ENCODE assay signal across 9 mouse cellular contexts in genomic region chr2:131561891-131562585, GRCm38 (mm10). TPM values are rescaled to one million over a fixed set of nuclear protein-coding genes. Genes with fewer than 3 reads are reported as not detected.
DNase-seq lines count a peak whose midpoint lies in the region; ATAC-seq and TF ChIP-seq lines count a peak whose summit lies in the region.
"Had no signal": no experiment of that assay in that cellular context is flagged by ENCODE, and none has a peak within 500 bp of the region (broad histone marks: within the 10 kb centered on the region; RNA-seq: fewer than 3 reads in every experiment).

Gene Adra1d, minus strand, starts transcription at chr2:131562283.

- H3K36me3 ChIP-seq in ES-E14 (ENCODE audit: control insufficient read depth, insufficient read depth, low read length, poor library complexity, severe bottlenecking), result no peaks in the 10 kb centered on the region
- H3K36me3 ChIP-seq in forebrain, embryonic 10.5 days (replicated peaks), result no peaks in the 10 kb centered on the region
- H3K36me3 ChIP-seq in hindbrain, postnatal 0 days (ENCODE audit: insufficient read depth, low read length), result no peaks in the 10 kb centered on the region
- H3K36me3 ChIP-seq in limb, embryonic 15.5 days, result no peaks in the 10 kb centered on the region
- H3K36me3 ChIP-seq in small intestine, adult 2 months (ENCODE audit: control insufficient read depth, insufficient read depth, low read length), result no peaks in the 10 kb centered on the region

- under 1% methylated on average over 80 of the region's 82 CpGs for WGBS in forebrain, embryonic 10.5 days
- WGBS in hindbrain, postnatal 0 days, result under 1% methylated on average over 64 of the region's 82 CpGs
- WGBS in limb, embryonic 15.5 days, result 0% methylated on average over 46 of the region's 82 CpGs
- 2% methylated on average over 69 of the region's 82 CpGs for WGBS in small intestine, adult 2 months

- TF ChIP-seq POLR2A in small intestine, adult 2 months (IDR thresholded peaks at IDR 0.05; ENCODE audit: low read depth, low read length), result no peak

- H3K4me1 ChIP-seq in ES-E14 (ENCODE audit: control insufficient read depth in 2 of 2, insufficient read depth in 2 of 2, low read length in 2 of 2, poor library complexity in 1 of 2), result peaks cover 0 to 11% of the 10 kb centered on the region in 2 experiments; a peak in 1 of 4 replicates
- H3K4me1 ChIP-seq in forebrain, embryonic 10.5 days, result peaks cover 24% of the 10 kb centered on the region
- 0 out of 2 replicates have a peak, but pooled peaks cover 4% of the 10 kb centered on the region for H3K4me1 ChIP-seq in hindbrain, postnatal 0 days (ENCODE audit: insufficient read depth, low read length)
- H3K4me1 ChIP-seq in limb, embryonic 15.5 days, result peaks cover 25% of the 10 kb centered on the region
- H3K4me1 ChIP-seq in small intestine, adult 2 months (ENCODE audit: control insufficient read depth, insufficient read depth, insufficient read length, low read length), result no peaks in the 10 kb centered on the region

- H3K9me3 ChIP-seq in ES-E14 (ENCODE audit: control insufficient read depth, insufficient read depth, low read depth, low read length), result no peaks in the 10 kb centered on the region
- H3K9me3 ChIP-seq in forebrain, embryonic 10.5 days, result no peaks in the 10 kb centered on the region
- H3K9me3 ChIP-seq in hindbrain, postnatal 0 days (ENCODE audit: low read length), result no peaks in the 10 kb centered on the region
- no peaks in the 10 kb centered on the region for H3K9me3 ChIP-seq in limb, embryonic 15.5 days

- peak within 1 kb of the TSS; percentile 49; the same call in 1 of the 2 replicates for H3K9ac ChIP-seq in ES-E14 (ENCODE audit: insufficient read depth, low read depth, low read length, poor library complexity, severe bottlenecking)
- H3K9ac ChIP-seq in hindbrain, postnatal 0 days (replicated peaks; ENCODE audit: low read length), result peak within 1 kb of the TSS; percentile 47
- H3K9ac ChIP-seq in limb, embryonic 15.5 days, result peak within 1 kb of the TSS; percentile 34

- TF ChIP-seq CTCF in hindbrain, postnatal 0 days (IDR thresholded peaks at IDR 0.05; ENCODE audit: low read depth), result no peak
- TF ChIP-seq CTCF in small intestine, adult 2 months (IDR thresholded peaks at IDR 0.05; ENCODE audit: extremely low read depth, insufficient read length, insufficient replicate concordance, low read depth, low read length), result no peak

- H3K4me2 ChIP-seq in hindbrain, postnatal 0 days (ENCODE audit: low read depth, low read length), result peak within 1 kb of the TSS; percentile 70
- H3K4me2 ChIP-seq in limb, embryonic 15.5 days, result peak within 1 kb of the TSS; percentile 93

- H3K4me3 ChIP-seq in ES-E14 (ENCODE audit: insufficient read depth in 1 of 2, low read depth in 1 of 2, low read length in 2 of 2, poor library complexity in 1 of 2, severe bottlenecking in 1 of 2), result peak within 1 kb of the TSS; percentile 65 to 70
- H3K4me3 ChIP-seq in forebrain, embryonic 10.5 days, result peak within 1 kb of the TSS; percentile 61
- H3K4me3 ChIP-seq in hindbrain, postnatal 0 days (ENCODE audit: low read length), result peak within 1 kb of the TSS; percentile 46
- peak within 1 kb of the TSS; percentile 51 for H3K4me3 ChIP-seq in limb, embryonic 15.5 days
- H3K4me3 ChIP-seq in small intestine, adult 2 months (ENCODE audit: low read depth, low read length), result peak within 1 kb of the TSS; percentile 34
- H3K4me3 ChIP-seq: erythroblast, embryonic 14.5 days had no signal

- H3K27ac ChIP-seq in ES-E14 (ENCODE audit: insufficient read depth, low read depth, low read length, poor library complexity, severe bottlenecking), result no peak within 1 kb of the TSS
- H3K27ac ChIP-seq in forebrain, embryonic 10.5 days, result peak within 1 kb of the TSS; percentile 58; the same call in 1 of the 2 replicates
- H3K27ac ChIP-seq in hindbrain, postnatal 0 days, result peak within 1 kb of the TSS; percentile 20; the same call in 1 of the 2 replicates
- no peak within 1 kb of the TSS for H3K27ac ChIP-seq in limb, embryonic 15.5 days
- H3K27ac ChIP-seq in small intestine, adult 2 months (ENCODE audit: insufficient read depth, low read depth, low read length), result no peak within 1 kb of the TSS

- intact Hi-C loops in gastrocnemius, postnatal 14 days (cut with DNase I; ENCODE audit: low total_unique reads), result loop anchor here (2.0 to 5.0 kb wide), 2 partner anchors 209 to 250 kb away; no protein-coding TSS in a partner anchor
- intact Hi-C loops in gastrocnemius, postnatal 36 days (cut with DNase I), result loop anchor here (5.0 kb wide), 2 partner anchors 210 to 250 kb away; no protein-coding TSS in a partner anchor

- peak; percentile 33 for DNase-seq in gastrocnemius, postnatal 14 days
- DNase-seq in gastrocnemius, postnatal 36 days, result no peak
- DNase-seq in ES-E14 (ENCODE audit: low read depth, low spot score), result no peak
- peak; percentile 44 for DNase-seq in forebrain, embryonic 10.5 days (ENCODE audit: extremely low spot score, low spot score)
- DNase-seq in hindbrain, postnatal 0 days (ENCODE audit: low spot score), result peak; percentile 23

- in situ Hi-C loops in ES-E14 (cut with MboI; ENCODE audit: low sequenced_read_pairs in 2 of 2, unreplicated experiment in 2 of 2), result loop anchor here in 1 of 2 experiments (10.0 to 25.0 kb wide), 2 partner anchors 253 to 375 kb away; no protein-coding TSS in a partner anchor

- H3K27me3 ChIP-seq in forebrain, embryonic 10.5 days (ENCODE audit: poor library complexity, severe bottlenecking), result peaks cover 88% of the 10 kb centered on the region
- H3K27me3 ChIP-seq in hindbrain, postnatal 0 days (ENCODE audit: insufficient read depth, low read length), result peaks cover 27% of the 10 kb centered on the region
- peaks cover 84% of the 10 kb centered on the region for H3K27me3 ChIP-seq in limb, embryonic 15.5 days
- H3K27me3 ChIP-seq in small intestine, adult 2 months (ENCODE audit: control insufficient read depth, insufficient read depth, low read length), result peaks cover 28% of the 10 kb centered on the region

- ATAC-seq in hindbrain, postnatal 0 days, result peak; percentile 79
- ATAC-seq in limb, embryonic 15.5 days (ENCODE audit: insufficient number of reproducible peaks, low FRiP score, low TSS enrichment, low read depth), result no peak; the same call in 1 of the 2 replicates
- no peak for ATAC-seq in granulocyte monocyte progenitor cell, adult 5-6 weeks (replicated peaks; ENCODE audit: poor library complexity, severe bottlenecking)

TF ChIP-seq in ES-E14, 5 proteins besides CTCF, POLR2A, EP300 and RAD21:
- no peak for TF ChIP-seq CHD2 (IDR thresholded peaks at IDR 0.05; ENCODE audit: low read depth, low read length)
- TF ChIP-seq ZC3H11A (IDR thresholded peaks at IDR 0.05; ENCODE audit: borderline replicate concordance, low read depth, low read length), result no peak
- no peak for TF ChIP-seq HCFC1 (IDR thresholded peaks at IDR 0.05; ENCODE audit: borderline replicate concordance, insufficient read depth, low read length)
- no peak for TF ChIP-seq ZNF384 (IDR thresholded peaks at IDR 0.05; ENCODE audit: low read depth, low read length)
- TF ChIP-seq MAFK (IDR thresholded peaks at IDR 0.05; ENCODE audit: insufficient read depth, low read depth, low read length), result no peak

RNA-seq across cellular contexts. Expression of gene Adra1d, which starts in this region (rescaled TPM):
- total RNA-seq in gastrocnemius, postnatal 14 days (2021), result 1 to 10 TPM; 2.1 TPM
- under 1 TPM; 0.27 to 0.87 TPM for total RNA-seq in gastrocnemius, postnatal 36 days (2021)
- total RNA-seq in ES-E14 (2012; rRNA removed), result 0.79 and 0.85 TPM in 2 replicates
- 0.19 TPM in 1 of 2 replicates, not detected in the other for polyA plus RNA-seq in forebrain, embryonic 10.5 days (2016; fragmentation: Nextera tagmentation; extraction: Ambion mirVana)
- 4.1 and 5.1 TPM in 2 replicates for total RNA-seq in hindbrain, postnatal 0 days (2014; rRNA removed)
- polyA plus RNA-seq in hindbrain, postnatal 0 days (2015; fragmentation: Nextera tagmentation; extraction: Ambion mirVana), result 0.81 and 0.84 TPM in 2 replicates
- 0.71 and 0.72 TPM in 2 replicates for polyA plus RNA-seq in limb, embryonic 15.5 days (2015; fragmentation: Nextera tagmentation; extraction: Ambion mirVana)
- 0.20 and 0.58 TPM in 2 replicates for polyA plus RNA-seq in small intestine, adult 2 months (2012; rRNA removed)
- not detected in 2 replicates for total RNA-seq in granulocyte monocyte progenitor cell, adult 5-6 weeks (2014; fragmentation: Nextera tagmentation)
- total RNA-seq in granulocyte monocyte progenitor cell, adult 5-6 weeks (2017), result not detected in 2 replicates
- polyA plus RNA-seq: erythroblast, embryonic 14.5 days had no signal

Comparison
In these comparisons a context has a peak if more than half of its experiments do, and no peak if none do; other contexts are left out.
1. DNase-seq: peak in gastrocnemius, postnatal 14 days (single experiment) and hindbrain, postnatal 0 days (single experiment); none in gastrocnemius, postnatal 36 days (0 of 2) and ES-E14 (single experiment).
2. Peak in DNase-seq, H3K4me3 ChIP-seq and H3K27ac ChIP-seq in forebrain, embryonic 10.5 days; RNA of the gene not detected or under 1 TPM.
3. Peak in every context shown above with its lines, with median percentiles within 50 percentile points of each other: H3K4me3 ChIP-seq and H3K9ac ChIP-seq.